Mouse (Mus musculus): ENCODE results near the gene Rsg1. TPM values are rescaled to one million over a fixed set of nuclear protein-coding genes. Genes with fewer than 3 reads are reported as not detected.
A peak's percentile ranks its signal among the peaks of the same experiment; 100 is the strongest.

Rsg1 gene
- polyA plus RNA-seq, 1 experiment, result 1.6 TPM

DNA sequence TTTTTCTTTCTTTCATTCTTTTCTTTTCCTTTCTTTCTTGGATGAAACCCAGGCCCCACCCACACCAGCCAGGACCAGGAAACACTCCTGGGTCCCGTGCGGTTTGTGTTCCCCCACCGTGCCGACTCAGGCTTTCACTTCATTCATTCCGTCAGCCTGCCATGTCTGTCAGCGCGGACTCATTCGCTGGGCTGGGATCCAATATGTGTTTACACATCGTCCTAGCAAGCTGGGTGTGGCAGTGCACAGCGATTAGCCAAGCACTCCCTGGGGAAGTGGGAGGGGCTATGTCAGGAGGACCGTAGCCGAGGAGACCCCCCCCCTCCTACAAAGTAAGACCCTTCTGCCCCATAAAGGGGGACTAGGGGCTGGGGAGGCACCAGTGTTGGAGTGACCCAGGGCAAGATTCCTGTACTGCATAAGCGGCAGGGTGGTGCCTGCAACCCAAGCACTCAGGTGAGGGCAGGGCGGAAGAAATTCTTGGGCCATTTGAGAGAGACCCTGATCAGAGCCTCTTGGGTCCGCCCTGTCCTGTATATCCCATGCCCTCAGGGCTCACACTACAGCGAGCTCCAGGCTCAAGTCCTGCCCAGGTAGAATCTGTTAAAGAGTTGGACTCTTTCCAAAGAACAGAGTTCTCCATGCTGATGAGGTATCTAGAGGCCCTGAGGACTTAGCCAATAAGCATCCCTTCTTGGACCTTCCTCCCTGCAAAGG lies 46.4 kb downstream of the Rsg1 start:
- Histone ChIP-seq H3K4me3 (ENCODE audit: insufficient read depth, poor library complexity, severe bottlenecking) (no peak overlapping the region), H3K36me3 (ENCODE audit: control insufficient read depth, insufficient read depth) (peaks cover 18% of the 10 kb centered on the region), H3ac (ENCODE audit: control insufficient read depth, insufficient read length, low read depth) (no peak overlapping the region), H3K27me3 (ENCODE audit: control insufficient read depth, insufficient read depth, insufficient read length) (no peaks in the 10 kb centered on the region), H3K79me3 (ENCODE audit: low read depth) (no peaks in the 10 kb centered on the region), H3K79me2 (ENCODE audit: control insufficient read depth, insufficient read depth) (no peaks in the 10 kb centered on the region)
- TF ChIP-seq MYOG (IDR thresholded peaks at IDR 0.05; ENCODE audit: control insufficient read depth, extremely low read depth, insufficient read length) (no peak), CEBPB (IDR thresholded peaks at IDR 0.05; ENCODE audit: low read depth) (peak; percentile 2)

DNA sequence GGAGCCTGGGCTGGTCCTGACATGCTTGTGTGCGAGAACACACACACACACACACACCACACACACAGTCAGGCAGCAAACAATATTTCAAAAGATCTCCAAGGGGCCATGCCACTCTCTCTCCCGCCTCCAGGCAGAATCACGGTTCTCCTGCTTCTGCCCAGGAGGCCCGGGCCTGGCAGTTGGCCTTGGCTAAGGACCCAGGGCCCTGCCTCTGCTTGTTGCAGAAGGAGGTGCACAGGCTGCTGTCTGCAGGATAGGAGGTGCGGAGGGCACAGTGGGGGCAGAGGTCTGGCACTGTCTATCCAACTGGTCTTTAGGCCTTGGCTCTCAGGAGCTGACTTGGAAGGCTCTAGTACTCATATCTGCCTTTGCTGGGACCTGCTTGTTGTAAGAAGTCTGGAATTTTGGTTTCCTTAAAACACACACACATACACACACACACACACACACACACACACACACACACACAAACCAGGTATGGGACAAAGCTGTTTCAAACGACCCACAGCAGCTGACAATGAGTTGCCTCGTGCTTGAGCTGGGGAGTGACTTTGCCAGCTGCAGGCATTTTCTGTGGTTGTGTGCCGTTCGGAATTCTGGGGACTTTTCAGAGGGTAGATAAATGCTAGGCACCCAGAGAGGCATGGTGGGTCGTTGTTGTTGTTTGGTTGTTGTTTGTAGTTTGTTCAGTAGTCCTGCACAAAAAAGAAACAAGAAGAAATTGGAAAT lies 49.3 kb downstream of the Rsg1 start:
- no peak overlapping the region for H3ac ChIP-seq (ENCODE audit: control insufficient read depth, insufficient read length, low read depth)
- H3K27me3 ChIP-seq (ENCODE audit: control insufficient read depth, insufficient read depth, insufficient read length), result no peaks in the 10 kb centered on the region
- no peaks in the 10 kb centered on the region for H3K79me2 ChIP-seq (ENCODE audit: control insufficient read depth, insufficient read depth)
- H3K79me3 ChIP-seq (ENCODE audit: low read depth), result no peaks in the 10 kb centered on the region
- H3K36me3 ChIP-seq (ENCODE audit: control insufficient read depth, insufficient read depth), result no peaks in the 10 kb centered on the region
- H3K4me3 ChIP-seq (ENCODE audit: insufficient read depth, poor library complexity, severe bottlenecking), result no peak overlapping the region
- TF ChIP-seq FOSL1 (IDR thresholded peaks at IDR 0.05; ENCODE audit: insufficient read depth, low read length, poor library complexity, severe bottlenecking), result no peak
- no peak for TF ChIP-seq MYOD1 (IDR thresholded peaks at IDR 0.05; ENCODE audit: control insufficient read depth, insufficient read length, low read depth)
- TF ChIP-seq USF1 (IDR thresholded peaks at IDR 0.05; ENCODE audit: low read depth), result no peak
- TF ChIP-seq MAX (IDR thresholded peaks at IDR 0.05), result no peak
- TF ChIP-seq CTCF (IDR thresholded peaks at IDR 0.05; ENCODE audit: control insufficient read depth, insufficient read depth, insufficient read length), result no peak

DNA sequence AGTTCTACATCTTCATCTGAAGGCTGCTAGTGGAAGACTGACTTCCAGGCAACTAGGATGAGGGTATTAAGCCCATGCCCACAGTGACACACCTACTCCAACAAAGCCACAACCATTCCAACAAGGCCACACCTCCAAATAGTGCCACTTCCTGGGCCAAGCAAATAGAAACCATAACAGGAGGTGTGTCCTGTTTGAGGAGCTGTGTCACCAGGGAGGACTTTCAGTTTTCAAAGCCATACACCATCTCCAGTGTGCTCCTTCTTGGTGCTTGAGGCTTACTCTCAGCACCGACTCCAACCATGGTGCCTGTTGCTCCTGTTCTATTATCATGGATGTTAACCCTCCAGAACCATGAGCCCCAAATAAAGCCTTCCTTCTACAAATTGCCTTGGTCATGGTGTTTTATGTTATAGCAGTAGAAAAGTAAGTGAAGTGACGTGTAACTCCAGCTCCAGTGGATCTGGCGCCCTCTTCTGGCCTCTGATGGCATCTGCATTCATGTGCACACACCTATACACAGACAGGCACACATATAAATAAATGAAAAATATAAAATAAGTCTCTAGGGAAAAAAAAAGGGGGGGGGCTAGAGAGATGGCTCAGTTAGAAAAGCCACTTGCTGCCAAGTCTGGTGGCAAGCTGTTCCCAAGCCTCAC lies 52.4 kb downstream of the Rsg1 start:
- H3K4me3 ChIP-seq (ENCODE audit: insufficient read depth, poor library complexity, severe bottlenecking), result no peak overlapping the region
- no peaks in the 10 kb centered on the region for H3K36me3 ChIP-seq (ENCODE audit: control insufficient read depth, insufficient read depth)
- no peak for TF ChIP-seq FOSL1 (IDR thresholded peaks at IDR 0.05; ENCODE audit: insufficient read depth, low read length, poor library complexity, severe bottlenecking)
- TF ChIP-seq CEBPB (IDR thresholded peaks at IDR 0.05; ENCODE audit: low read depth), result no peak
- no peak for TF ChIP-seq MAX (IDR thresholded peaks at IDR 0.05)
- H3ac ChIP-seq (ENCODE audit: control insufficient read depth, insufficient read length, low read depth), result no peak overlapping the region
- no peaks in the 10 kb centered on the region for H3K79me2 ChIP-seq (ENCODE audit: control insufficient read depth, insufficient read depth)
- H3K79me3 ChIP-seq (ENCODE audit: low read depth), result no peaks in the 10 kb centered on the region
- H3K27me3 ChIP-seq (ENCODE audit: control insufficient read depth, insufficient read depth, insufficient read length), result no peaks in the 10 kb centered on the region

DNA sequence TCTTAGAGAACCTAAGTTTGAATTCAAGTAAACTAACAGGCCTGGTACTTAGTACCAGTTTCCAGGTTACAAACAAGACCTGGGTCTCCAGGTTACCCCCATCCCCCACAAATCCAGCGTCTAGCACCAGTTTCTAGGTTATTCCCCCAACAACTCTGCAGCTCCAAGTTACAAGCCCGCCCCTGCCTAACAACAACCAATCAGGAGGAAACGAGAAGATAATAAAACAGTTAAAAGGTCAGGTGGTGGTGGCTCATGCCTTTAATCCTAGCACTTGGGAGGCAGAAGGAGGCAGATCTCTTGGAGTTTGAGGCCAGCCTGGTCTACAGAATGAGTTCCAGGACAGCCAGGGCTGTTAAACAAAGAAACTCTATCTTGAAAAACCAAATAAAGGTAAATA lies 53.5 kb downstream of the Rsg1 start:
- Histone ChIP-seq H3K27me3 (ENCODE audit: control insufficient read depth, insufficient read depth, insufficient read length) (no peaks in the 10 kb centered on the region), H3K79me3 (ENCODE audit: low read depth) (no peaks in the 10 kb centered on the region), H3K79me2 (ENCODE audit: control insufficient read depth, insufficient read depth) (no peaks in the 10 kb centered on the region), H3K36me3 (ENCODE audit: control insufficient read depth, insufficient read depth) (no peaks in the 10 kb centered on the region), H3ac (ENCODE audit: control insufficient read depth, insufficient read length, low read depth) (no peak overlapping the region), H3K4me3 (ENCODE audit: insufficient read depth, poor library complexity, severe bottlenecking) (no peak overlapping the region)
- TF ChIP-seq MAX (IDR thresholded peaks at IDR 0.05) (no peak), MYOD1 (IDR thresholded peaks at IDR 0.05; ENCODE audit: control insufficient read depth, insufficient read length, low read depth) (no peak), USF1 (IDR thresholded peaks at IDR 0.05; ENCODE audit: low read depth) (no peak), FOSL1 (IDR thresholded peaks at IDR 0.05; ENCODE audit: insufficient read depth, low read length, poor library complexity, severe bottlenecking) (no peak), MYOG (IDR thresholded peaks at IDR 0.05; ENCODE audit: control insufficient read depth, extremely low read depth, insufficient read length) (no peak), CTCF (IDR thresholded peaks at IDR 0.05; ENCODE audit: control insufficient read depth, insufficient read depth, insufficient read length) (no peak), CEBPB (IDR thresholded peaks at IDR 0.05; ENCODE audit: low read depth) (no peak)

DNA sequence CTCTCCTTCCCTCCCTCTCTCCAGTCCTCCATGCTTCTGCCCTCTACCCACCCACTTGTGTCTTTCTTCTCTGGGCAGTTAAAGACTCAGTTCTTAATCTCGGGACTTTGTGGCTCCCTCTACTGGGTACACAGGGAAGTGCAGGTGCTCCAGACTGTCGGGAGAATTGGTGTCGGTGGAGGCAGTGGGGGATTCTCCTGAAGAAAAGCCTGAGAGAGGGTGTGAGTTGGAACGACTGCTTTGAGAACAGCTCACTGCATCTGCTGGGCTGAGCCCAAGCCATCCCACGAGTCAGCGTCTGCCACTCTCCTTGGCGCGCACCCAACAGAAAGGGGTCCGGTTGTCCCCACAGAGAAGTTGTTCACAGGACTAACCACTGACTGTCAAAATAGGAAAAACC lies 54.1 kb downstream of the Rsg1 start:
- H3K27me3 ChIP-seq (ENCODE audit: control insufficient read depth, insufficient read depth, insufficient read length), result no peaks in the 10 kb centered on the region
- TF ChIP-seq MYOD1 (IDR thresholded peaks at IDR 0.05; ENCODE audit: control insufficient read depth, insufficient read length, low read depth) (no peak), CEBPB (IDR thresholded peaks at IDR 0.05; ENCODE audit: low read depth) (no peak), CTCF (IDR thresholded peaks at IDR 0.05; ENCODE audit: control insufficient read depth, insufficient read depth, insufficient read length) (peak; percentile 28), FOSL1 (IDR thresholded peaks at IDR 0.05; ENCODE audit: insufficient read depth, low read length, poor library complexity, severe bottlenecking) (no peak), USF1 (IDR thresholded peaks at IDR 0.05; ENCODE audit: low read depth) (no peak)
- H3ac ChIP-seq (ENCODE audit: control insufficient read depth, insufficient read length, low read depth), result no peak overlapping the region
- H3K79me2 ChIP-seq (ENCODE audit: control insufficient read depth, insufficient read depth), result no peaks in the 10 kb centered on the region
- no peaks in the 10 kb centered on the region for H3K36me3 ChIP-seq (ENCODE audit: control insufficient read depth, insufficient read depth)
- no peaks in the 10 kb centered on the region for H3K79me3 ChIP-seq (ENCODE audit: low read depth)
- no peak overlapping the region for H3K4me3 ChIP-seq (ENCODE audit: insufficient read depth, poor library complexity, severe bottlenecking)

DNA sequence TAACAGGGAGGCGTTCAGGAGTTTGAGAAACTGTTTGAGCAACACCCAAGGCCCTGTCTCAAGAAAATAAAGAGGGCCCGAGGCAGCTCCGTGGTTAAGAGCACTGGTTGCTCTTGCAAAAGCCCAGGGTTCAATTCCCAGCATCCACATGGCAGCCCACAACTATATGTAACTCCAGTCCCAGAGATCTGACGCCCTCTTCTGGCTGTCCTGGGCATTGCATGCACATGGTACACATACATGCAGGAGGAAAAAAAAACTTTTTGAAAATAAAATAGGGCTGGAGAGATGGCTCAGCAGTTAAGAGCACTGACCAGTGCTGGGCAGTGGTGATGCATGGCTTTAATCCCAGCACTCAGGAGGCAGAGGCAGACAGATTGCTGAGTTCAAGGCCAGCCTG lies 54.6 kb downstream of the Rsg1 start:
- TF ChIP-seq MYOD1 (IDR thresholded peaks at IDR 0.05; ENCODE audit: control insufficient read depth, insufficient read length, low read depth) (no peak), CEBPB (IDR thresholded peaks at IDR 0.05; ENCODE audit: low read depth) (no peak), MAX (IDR thresholded peaks at IDR 0.05) (no peak), MYOG (IDR thresholded peaks at IDR 0.05; ENCODE audit: control insufficient read depth, extremely low read depth, insufficient read length) (no peak), USF1 (IDR thresholded peaks at IDR 0.05; ENCODE audit: low read depth) (no peak), CTCF (IDR thresholded peaks at IDR 0.05; ENCODE audit: control insufficient read depth, insufficient read depth, insufficient read length) (no peak), FOSL1 (IDR thresholded peaks at IDR 0.05; ENCODE audit: insufficient read depth, low read length, poor library complexity, severe bottlenecking) (no peak)
- H3K4me3 ChIP-seq (ENCODE audit: insufficient read depth, poor library complexity, severe bottlenecking), result no peak overlapping the region
- no peak overlapping the region for H3ac ChIP-seq (ENCODE audit: control insufficient read depth, insufficient read length, low read depth)
- no peaks in the 10 kb centered on the region for H3K27me3 ChIP-seq (ENCODE audit: control insufficient read depth, insufficient read depth, insufficient read length)
- H3K79me2 ChIP-seq (ENCODE audit: control insufficient read depth, insufficient read depth), result no peaks in the 10 kb centered on the region
- H3K36me3 ChIP-seq (ENCODE audit: control insufficient read depth, insufficient read depth), result no peaks in the 10 kb centered on the region
- no peaks in the 10 kb centered on the region for H3K79me3 ChIP-seq (ENCODE audit: low read depth)
